Mouse (Mus musculus) right cerebral cortex, adult 18-20 months (tissue): Measurements from ENCODE around the gene Foxn2.
"Not testable (repeated sequence)": the region's sequence is repeated elsewhere in the genome, so short reads cannot be mapped to it uniquely, and the experiment has no call there.

Experiments
- DNase-seq: peaks from one replicate; pipeline ENCODE4 v3.0.0; 2022; ENCODE audit warnings: mixed read lengths

The Foxn2 gene

GRCm38 (mm10) chr17:88442661-88443060, 2.1 kb downstream of the Foxn2 start:
- no peak for DNase-seq

- DNase-seq, result no peak
These were observed 2.7 kb downstream of the Foxn2 start for GRCm38 (mm10) chr17:88443186-88443585.

GRCm38 (mm10) chr17:88458079-88458478, 17.6 kb downstream of the Foxn2 start:
- DNase-seq, result no peak

DNA sequence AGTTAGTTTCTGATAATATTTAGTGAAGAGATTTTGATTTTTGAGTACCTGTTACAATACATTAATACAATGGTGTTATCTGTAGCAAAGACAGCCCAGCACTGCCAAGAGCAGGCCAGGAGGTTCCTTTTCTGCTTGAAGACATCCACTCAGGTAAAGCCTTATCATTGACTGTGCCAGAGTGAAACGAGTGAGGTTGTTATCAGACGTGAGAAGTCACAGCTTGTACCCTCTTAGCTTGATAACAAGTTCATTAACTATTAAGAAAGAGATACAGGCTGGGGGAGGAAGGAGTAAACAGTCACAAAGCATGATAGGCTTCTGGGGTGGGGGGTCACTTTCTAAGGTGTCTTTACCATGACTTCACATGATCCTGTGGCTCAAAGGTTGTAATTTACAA, 19.0 kb downstream of the Foxn2 start:
- DNase-seq, result no peak

GRCm38 (mm10) chr17:88459916-88460901, 19.7 kb downstream of the Foxn2 start:
- DNase-seq, result no peak

GRCm38 (mm10) chr17:88462658-88463057, 22.1 kb downstream of the Foxn2 start:
- DNase-seq, result no peak

GRCm38 (mm10) chr17:88466591-88466990, 26.1 kb downstream of the Foxn2 start:
- DNase-seq, result no peak

- DNase-seq, result no peak
These were observed 27.2 kb downstream of the Foxn2 start for GRCm38 (mm10) chr17:88467696-88468095.

DNA sequence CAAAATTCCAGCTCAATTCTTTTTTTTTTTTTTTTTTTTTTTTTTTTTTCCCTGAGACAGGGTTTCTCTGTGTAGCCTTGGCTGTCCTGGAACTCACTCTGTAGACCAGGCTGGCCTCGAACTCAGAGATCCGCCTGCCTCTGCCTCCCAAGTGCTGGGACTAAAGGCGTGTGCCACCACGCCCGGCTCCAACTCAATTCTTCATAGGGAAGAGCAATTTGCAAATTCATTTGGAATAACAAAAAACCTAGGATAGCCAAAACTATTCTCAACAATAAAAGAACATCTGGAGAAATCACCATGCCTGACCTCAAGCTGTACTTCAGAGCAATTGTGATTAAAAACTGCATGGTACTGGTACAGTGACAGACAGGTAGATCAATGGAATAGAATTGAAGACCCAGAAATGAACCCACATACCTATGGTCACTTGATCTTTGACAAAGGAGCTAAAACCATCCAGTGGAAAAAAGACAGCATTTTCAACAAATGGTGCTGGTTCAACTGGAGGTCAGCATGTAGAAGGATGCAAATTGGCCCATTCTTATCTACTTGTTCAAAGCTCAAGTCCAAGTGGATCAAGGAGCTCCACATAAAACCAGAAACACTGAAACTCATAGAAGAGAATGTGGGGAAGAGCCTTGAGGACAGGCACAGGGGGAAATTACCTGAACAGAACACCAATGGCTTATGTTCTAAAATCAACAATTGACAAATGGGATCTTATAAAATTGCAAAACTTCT, 28.3 kb downstream of the Foxn2 start:
- not testable (repeated sequence) for DNase-seq

- peak; percentile 25 for DNase-seq
These were observed 33.3 kb downstream of the Foxn2 start for GRCm38 (mm10) chr17:88473766-88474165.

DNA sequence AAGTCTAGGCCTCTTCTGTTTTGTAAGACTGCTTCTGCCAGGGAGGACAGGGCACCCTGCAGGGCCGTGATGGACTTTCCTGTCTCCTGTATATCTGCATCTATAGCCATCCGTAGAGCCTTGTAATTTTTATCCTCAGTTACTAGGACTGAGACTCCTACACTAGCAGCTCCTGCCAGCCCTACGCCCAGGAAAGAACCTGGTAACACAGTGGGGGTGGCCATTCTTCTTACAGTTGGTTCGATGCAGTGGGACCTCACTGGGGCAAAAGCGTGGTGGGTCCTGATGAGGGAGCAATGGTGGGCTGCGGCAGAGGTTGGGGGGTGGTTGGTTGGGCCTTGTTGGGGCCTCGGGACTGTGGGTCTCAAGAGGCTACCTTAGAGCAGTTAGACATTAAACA, 36.7 kb downstream of the Foxn2 start:
- DNase-seq, result no peak

- DNase-seq, result no peak
These were observed 37.2 kb downstream of the Foxn2 start for GRCm38 (mm10) chr17:88477699-88478098.

GRCm38 (mm10) chr17:88479040-88479439, 38.5 kb downstream of the Foxn2 start:
- no peak for DNase-seq

DNA sequence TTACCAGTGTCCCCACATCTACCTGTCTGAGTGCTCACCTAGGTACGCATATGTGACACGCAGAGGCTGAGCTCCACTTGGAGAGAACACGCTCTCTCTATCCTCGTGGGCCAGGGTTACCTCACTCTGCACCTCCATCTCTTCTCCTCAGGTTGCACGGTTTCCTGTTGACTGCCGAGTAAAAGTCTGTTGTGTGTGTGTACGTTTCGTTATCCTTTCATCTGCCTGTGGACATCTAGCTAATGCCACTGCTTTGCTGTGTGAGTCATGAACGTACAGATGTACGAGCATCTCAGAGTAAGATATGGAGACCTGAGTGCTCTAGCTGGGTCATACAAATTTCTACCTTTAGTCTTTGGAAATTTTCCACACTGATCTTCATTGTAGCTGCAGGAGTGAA, 39.9 kb downstream of the Foxn2 start:
- no peak for DNase-seq

GRCm38 (mm10) chr17:88481062-88481461, 40.6 kb downstream of the Foxn2 start:
- DNase-seq, result no peak

DNA sequence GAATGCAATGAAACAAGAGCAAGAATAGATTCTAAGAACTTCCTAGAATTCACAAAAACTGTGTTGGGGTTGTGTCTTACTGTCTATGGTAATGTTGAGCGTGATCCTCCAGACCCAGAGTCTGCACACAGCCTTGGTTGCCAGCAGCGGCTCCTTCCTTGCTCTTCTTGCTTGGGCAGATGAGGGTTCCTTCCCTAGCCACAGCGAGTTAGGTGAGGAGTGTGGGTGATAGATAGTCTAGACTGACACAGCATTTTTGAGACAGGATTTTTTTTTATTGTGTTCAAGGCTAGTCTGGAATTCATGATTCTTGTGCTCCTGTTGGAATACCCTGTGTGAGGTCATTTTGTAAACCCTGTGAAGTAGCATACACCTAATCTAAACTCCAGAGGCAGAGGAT, 41.1 kb downstream of the Foxn2 start:
- DNase-seq, result no peak

- DNase-seq, result no peak
These were observed 44.0 kb downstream of the Foxn2 start for GRCm38 (mm10) chr17:88484539-88484938.

GRCm38 (mm10) chr17:88484951-88485350, 44.4 kb downstream of the Foxn2 start:
- DNase-seq, result no peak

GRCm38 (mm10) chr17:88490546-88490945, 50.0 kb downstream of the Foxn2 start:
- no peak for DNase-seq

GRCm38 (mm10) chr17:88491366-88492106, 51.0 kb downstream of the Foxn2 start:
- no peak for DNase-seq

DNA sequence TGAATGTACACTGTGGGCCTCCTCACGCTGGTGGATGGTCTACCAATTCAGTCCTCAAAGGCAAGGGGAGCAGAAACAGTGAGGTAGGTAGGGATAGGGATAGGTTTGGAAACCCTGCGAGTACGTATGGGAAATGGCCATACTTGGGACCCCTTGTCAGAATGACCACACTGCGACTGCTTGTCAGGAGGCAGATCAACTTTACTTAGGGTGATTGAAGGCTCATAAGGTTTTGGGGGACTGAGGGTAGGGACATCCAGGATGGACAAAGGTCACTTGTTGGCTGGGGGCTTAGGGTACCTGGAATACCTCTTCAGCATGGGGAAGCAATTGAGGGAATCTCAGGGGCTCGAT, 51.6 kb downstream of the Foxn2 start:
- DNase-seq, result no peak

DNA sequence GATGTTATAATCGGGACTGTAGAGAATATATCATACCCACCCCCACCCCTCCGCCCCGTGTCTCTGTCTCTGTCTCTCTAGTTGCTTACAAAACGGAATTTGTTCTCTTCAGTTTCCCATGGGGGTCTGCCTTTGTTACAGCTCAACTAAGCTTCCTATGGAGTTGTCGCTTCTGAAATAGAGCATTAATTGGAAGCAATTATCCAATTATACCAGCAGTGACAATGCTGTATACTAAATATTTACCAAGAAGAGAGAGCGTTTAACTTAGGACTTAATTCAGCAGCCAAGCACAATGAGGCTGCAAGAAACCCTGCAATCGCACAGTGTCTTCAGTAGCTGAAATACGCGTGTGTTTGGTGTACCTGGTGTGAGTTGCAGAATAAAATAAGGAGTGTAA, 53.0 kb downstream of the Foxn2 start:
- no peak for DNase-seq

GRCm38 (mm10) chr17:88494121-88494771, 53.7 kb downstream of the Foxn2 start:
- peak; percentile 35 for DNase-seq
